Mouse (Mus musculus) lung, adult 2 months (tissue): Measurements from ENCODE around the gene Dcaf1.

ENCODE experiments used
- CTCF ChIP-seq: fragments of 200-500 bp; IDR thresholded peaks from 2 replicates; pipeline ENCODE4 v1.5.1; 2011; ENCODE audit warnings: mild to moderate bottlenecking, low read length, control low read depth; ENCODE audit not compliant: insufficient read depth
- POLR2A ChIP-seq: fragments of 200-500 bp; IDR thresholded peaks from 2 replicates; pipeline ENCODE4 v1.6.1; 2011; ENCODE audit warnings: low read depth, mild to moderate bottlenecking, control low read depth, low read length, borderline replicate concordance; ENCODE audit errors: extremely low read depth

- TF ChIP-seq CTCF (no peak), POLR2A (no peak)
Observed at GRCm38 (mm10) chr9:106893327-106893726, 71.7 kb downstream of the Dcaf1 start.
